Comparison of ENCODE assay signal across 9 mouse cellular contexts in the genomic region with DNA sequence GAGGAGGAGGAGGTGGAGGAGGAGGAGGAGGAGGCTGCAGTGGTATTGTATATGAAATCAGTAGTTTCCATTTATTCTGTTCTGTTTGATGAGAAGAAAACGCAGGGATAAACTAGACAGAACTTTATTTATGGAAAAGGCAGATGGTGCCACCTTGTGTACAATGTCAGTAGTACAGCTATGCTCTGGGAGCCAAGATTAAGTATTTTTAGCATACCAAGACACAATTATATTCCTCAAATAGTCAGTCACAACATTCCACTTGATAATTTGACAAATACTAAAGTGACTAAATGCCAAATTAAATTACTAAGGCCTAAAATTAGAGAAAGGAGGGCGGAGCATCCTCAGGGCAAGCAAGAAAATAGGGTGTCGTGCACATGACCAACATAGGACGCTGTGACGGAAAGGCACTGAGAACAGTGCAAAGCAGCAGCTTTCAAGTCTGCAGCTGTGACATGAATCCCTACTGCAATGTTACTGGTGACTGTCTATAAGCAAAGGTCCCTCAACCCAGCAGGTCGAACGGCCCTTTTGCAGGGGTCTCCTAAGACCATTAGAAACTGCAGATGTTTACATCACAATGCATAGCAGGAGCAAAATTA.
DNase-seq lines count a peak whose midpoint lies in the region; ATAC-seq and TF ChIP-seq lines count a peak whose summit lies in the region.
"Had no signal": no experiment of that assay in that cellular context is flagged by ENCODE, and none has a peak within 500 bp of the region (broad histone marks: within the 10 kb centered on the region; RNA-seq: fewer than 3 reads in every experiment).

No protein-coding gene starts in this region.

- ATAC-seq in heart, embryonic 15.5 days (replicated peaks; ENCODE audit: insufficient number of reproducible peaks, insufficient read depth, low FRiP score, low read depth), result 0 out of 2 replicates have a peak, but pooled peaks have one; percentile 21

- intact Hi-C loops in left cerebral cortex, adult 2 months (cut with DNase I), result loop anchor here (2.0 to 5.0 kb wide), 2 partner anchors 128 to 214 kb away; no protein-coding TSS in a partner anchor

- TF ChIP-seq CTCF in left cerebral cortex, adult 2 months (IDR thresholded peaks at IDR 0.05), result peak; percentile 85

- H3K27ac ChIP-seq in heart, embryonic 10.5 days, result no peak overlapping the region
- H3K27ac ChIP-seq in heart, embryonic 15.5 days, result peak overlapping the region; percentile 69
- no peak overlapping the region for H3K27ac ChIP-seq in left cerebral cortex, adult 2 months
- H3K27ac ChIP-seq: liver, embryonic 15.5 days had no signal

- H3K36me3 ChIP-seq in heart, embryonic 10.5 days, result peaks cover 73% of the 10 kb centered on the region
- peaks cover 42% of the 10 kb centered on the region for H3K36me3 ChIP-seq in heart, embryonic 15.5 days

- H3K4me1 ChIP-seq in heart, embryonic 10.5 days, result peaks cover 44% of the 10 kb centered on the region
- peaks cover 50% of the 10 kb centered on the region for H3K4me1 ChIP-seq in heart, embryonic 15.5 days (replicated peaks)
- H3K4me1 ChIP-seq: liver, embryonic 15.5 days had no signal

- no peaks in the 10 kb centered on the region for H3K9me3 ChIP-seq in heart, embryonic 10.5 days
- no peaks in the 10 kb centered on the region for H3K9me3 ChIP-seq in heart, embryonic 15.5 days (replicated peaks)
- H3K9me3 ChIP-seq: liver, embryonic 15.5 days had no signal

- H3K4me2 ChIP-seq in heart, embryonic 15.5 days, result no peak overlapping the region
- H3K4me2 ChIP-seq: liver, embryonic 15.5 days had no signal

- H3K27me3 ChIP-seq in heart, embryonic 10.5 days (ENCODE audit: insufficient read depth, poor library complexity, severe bottlenecking), result no peaks in the 10 kb centered on the region
- no peaks in the 10 kb centered on the region for H3K27me3 ChIP-seq in heart, embryonic 15.5 days
- H3K27me3 ChIP-seq: liver, embryonic 15.5 days had no signal

- H3K9ac ChIP-seq in heart, embryonic 15.5 days, result no peak overlapping the region
- H3K9ac ChIP-seq: liver, embryonic 15.5 days had no signal

- DNase-seq in heart, adult 18-20 months, result peak; percentile 64 to 83
- no peak for DNase-seq in heart, embryonic 10.5 days (ENCODE audit: low spot score)
- peak; percentile 48 for DNase-seq in CD4-positive helper T cell, adult 2 months (ENCODE audit: low read depth, low spot score)
- peak; percentile 32 for DNase-seq in brain, embryonic 18.5 days (ENCODE audit: low read depth, low spot score)
- DNase-seq in left cerebral cortex, adult 2 months (ENCODE audit: extremely low spot score in 1 of 2, low spot score in 2 of 2), result peak; percentile 56 to 65
- DNase-seq in right cerebral cortex, postnatal 14 days, result peak; percentile 57
- DNase-seq in spleen, postnatal 4 days (ENCODE audit: low spot score in 2 of 2), result no peak

- no peak overlapping the region for H3K4me3 ChIP-seq in heart, embryonic 10.5 days
- no peak overlapping the region for H3K4me3 ChIP-seq in heart, embryonic 15.5 days
- H3K4me3 ChIP-seq in left cerebral cortex, adult 2 months, result no peak overlapping the region
- H3K4me3 ChIP-seq: liver, embryonic 15.5 days had no signal

- WGBS in heart, embryonic 10.5 days, result 79% methylated on average over 7 of the region's 7 CpGs
- 56% methylated on average over 7 of the region's 7 CpGs for WGBS in heart, embryonic 15.5 days

Comparison
In these comparisons a context has a peak if more than half of its experiments do, and no peak if none do; other contexts are left out.
1. DNase-seq: peak in heart, adult 18-20 months (2 of 2), CD4-positive helper T cell, adult 2 months (single experiment), brain, embryonic 18.5 days (single experiment), left cerebral cortex, adult 2 months (2 of 2) and right cerebral cortex, postnatal 14 days (single experiment); none in heart, embryonic 10.5 days (single experiment) and spleen, postnatal 4 days (0 of 2).